Mouse (Mus musculus) c-Kit-negative CD71-positive TER-119-positive erythroid progenitor cells, embryonic 14.5 days (primary cell): ENCODE measurements around the gene Ffar2.

Experiments
- DNase-seq: peaks from one replicate; pipeline ENCODE4 v3.0.0-alpha.2; 2013; ENCODE audit warnings: low read depth, low spot score

Ffar2 gene

GRCm38 (mm10) chr7:30769236-30769635, 54.3 kb downstream of the Ffar2 start:
- DNase-seq, result no peak
